Mouse (Mus musculus) kidney, embryonic 16.5 days (tissue): ENCODE measurements around the gene Pigf. TPM values are rescaled to one million over a fixed set of nuclear protein-coding genes. Genes with fewer than 3 reads are reported as not detected.
A peak's percentile ranks its signal among the peaks of the same experiment; 100 is the strongest.

Source experiments
- ATAC-seq: fragments of 200-750 bp; cut with Nextera tagmentation; 2 replicates; pipeline ENCODE4 v1.8.0; 2017; ENCODE audit warnings: moderate TSS enrichment; ENCODE audit not compliant: low FRiP score, low TSS enrichment
- H3K27ac ChIP-seq: fragments of 300-500 bp; sonication (generic); 2 replicates; pipeline ENCODE4 v1.5.1; 2014; ENCODE audit warnings: low read length
- H3K27me3 ChIP-seq: fragments of 300-500 bp; sonication (generic); 2 replicates; pipeline ENCODE4 v1.6.1; 2014; ENCODE audit warnings: low read length, control low read depth, mixed read lengths; ENCODE audit not compliant: insufficient read depth
- H3K36me3 ChIP-seq: fragments of 300-500 bp; sonication (generic); 2 replicates; pipeline ENCODE4 v1.6.1; 2014; ENCODE audit warnings: low read length, control low read depth, mixed read lengths; ENCODE audit not compliant: insufficient read depth
- H3K4me1 ChIP-seq: fragments of 300-500 bp; sonication (generic); 2 replicates; pipeline ENCODE4 v1.6.1; 2014; ENCODE audit warnings: low read length, control low read depth, mixed read lengths; ENCODE audit not compliant: insufficient read depth
- H3K4me2 ChIP-seq: fragments of 300-500 bp; sonication (generic); replicated peaks from 2 replicates; pipeline ENCODE4 v1.6.1; 2014; ENCODE audit warnings: low read depth, low read length
- H3K4me3 ChIP-seq: fragments of 300-500 bp; sonication (generic); 2 replicates; pipeline ENCODE4 v1.5.1; 2014; ENCODE audit warnings: mild to moderate bottlenecking, low read length
- H3K9ac ChIP-seq: fragments of 300-500 bp; sonication (generic); replicated peaks from 2 replicates; pipeline ENCODE4 v1.6.1; 2014; ENCODE audit warnings: low read length
- H3K9me3 ChIP-seq: fragments of 300-500 bp; sonication (generic); 2 replicates; pipeline ENCODE4 v1.6.1; 2016; ENCODE audit warnings: low read length, control low read depth
- WGBS: fragments of 180-500 bp; shearing (Covaris S2); extraction: QIAGEN DNeasy Blood & Tissue Kit; methylation state at CpG from one replicate; pipeline ENCODE4 v1.1.7; 2014; 5-methylcytosine and 5-hydroxymethylcytosine counted together
- polyA plus RNA-seq: library from polyadenylated mRNA; unstranded; fragments of >200 nt; fragmentation: Nextera tagmentation; extraction: Ambion mirVana; gene quantifications from 2 replicates; pipeline ENCODE4 v1.2.1, GENCODE M21; 2015

The Pigf gene
- polyA plus RNA-seq, 1 experiment from 2014 or later: 41.5 TPM

GRCm38 (mm10) chr17:87041739-87042138 lies 16.5 kb upstream of the Pigf start:
- no peaks in the 10 kb centered on the region for H3K36me3 ChIP-seq
- H3K27me3 ChIP-seq: no peaks in the 10 kb centered on the region
- ATAC-seq: no peak
- 0 out of 2 replicates have a peak, but pooled peaks cover 4% of the 10 kb centered on the region for H3K4me1 ChIP-seq
- no peak overlapping the region for H3K27ac ChIP-seq
- no peak overlapping the region for H3K9ac ChIP-seq
- WGBS: 68% methylated on average over 19 of the region's 19 CpGs
- H3K9me3 ChIP-seq: no peaks in the 10 kb centered on the region
- H3K4me3 ChIP-seq: no peak overlapping the region
- no peak overlapping the region for H3K4me2 ChIP-seq

- Histone ChIP-seq H3K27ac (no peak overlapping the region), H3K4me1 (no peaks in the 10 kb centered on the region), H3K4me2 (no peak overlapping the region), H3K9ac (no peak overlapping the region), H3K4me3 (no peak overlapping the region), H3K27me3 (no peaks in the 10 kb centered on the region), H3K36me3 (peaks cover 16% of the 10 kb centered on the region; the same call in 1 of the 2 replicates), H3K9me3 (no peaks in the 10 kb centered on the region)
- 87% methylated on average over 5 of the region's 5 CpGs for WGBS
- no peak for ATAC-seq
These were observed 13.3 kb upstream of the Pigf start for GRCm38 (mm10) chr17:87038496-87038895.

- Histone ChIP-seq H3K4me1 (no peaks in the 10 kb centered on the region), H3K4me3 (no peak overlapping the region), H3K27me3 (no peaks in the 10 kb centered on the region), H3K36me3 (peaks cover 21% of the 10 kb centered on the region; the same call in 1 of the 2 replicates), H3K4me2 (no peak overlapping the region), H3K9me3 (no peaks in the 10 kb centered on the region), H3K27ac (no peak overlapping the region), H3K9ac (no peak overlapping the region)
- ATAC-seq: no peak
- WGBS: 54% methylated on average over 9 of the region's 10 CpGs
These were observed 11.2 kb upstream of the Pigf start for GRCm38 (mm10) chr17:87036141-87037073.

GRCm38 (mm10) chr17:87024491-87025242 lies 539 bp downstream of the Pigf start:
- H3K4me3 ChIP-seq: peak overlapping the region; percentile 97
- H3K9me3 ChIP-seq: peaks cover 3% of the 10 kb centered on the region
- H3K4me1 ChIP-seq: peaks cover 17% of the 10 kb centered on the region
- peak; percentile 90 for ATAC-seq
- no peak overlapping the region for H3K27ac ChIP-seq
- H3K36me3 ChIP-seq: peaks cover 7% of the 10 kb centered on the region
- H3K9ac ChIP-seq: peak overlapping the region; percentile 86
- under 1% methylated on average over 55 of the region's 55 CpGs for WGBS
- no peaks in the 10 kb centered on the region for H3K27me3 ChIP-seq
- peak overlapping the region; percentile 90 for H3K4me2 ChIP-seq

GRCm38 (mm10) chr17:87019692-87020091 lies 5.5 kb downstream of the Pigf start:
- no peak overlapping the region for H3K9ac ChIP-seq
- ATAC-seq: no peak
- peaks cover 15% of the 10 kb centered on the region; the same call in 1 of the 2 replicates for H3K36me3 ChIP-seq
- H3K4me2 ChIP-seq: no peak overlapping the region
- peaks cover 7% of the 10 kb centered on the region; the same call in 1 of the 2 replicates for H3K4me1 ChIP-seq
- no peak overlapping the region for H3K27ac ChIP-seq
- H3K9me3 ChIP-seq: no peaks in the 10 kb centered on the region
- H3K27me3 ChIP-seq: no peaks in the 10 kb centered on the region
- 78% methylated on average over 5 of the region's 5 CpGs for WGBS
- no peak overlapping the region for H3K4me3 ChIP-seq

- no peak overlapping the region for H3K9ac ChIP-seq
- H3K9me3 ChIP-seq: no peaks in the 10 kb centered on the region; the same call in 1 of the 2 replicates
- H3K4me1 ChIP-seq: no peaks in the 10 kb centered on the region
- 80% methylated on average over 13 of the region's 13 CpGs for WGBS
- ATAC-seq: no peak
- no peak overlapping the region for H3K27ac ChIP-seq
- peaks cover 18% of the 10 kb centered on the region; the same call in 1 of the 2 replicates for H3K36me3 ChIP-seq
- no peak overlapping the region for H3K4me2 ChIP-seq
- no peak overlapping the region for H3K4me3 ChIP-seq
- H3K27me3 ChIP-seq: no peaks in the 10 kb centered on the region
These were observed 13.7 kb downstream of the Pigf start for GRCm38 (mm10) chr17:87011301-87012019.

GRCm38 (mm10) chr17:87008950-87009349 lies 16.3 kb downstream of the Pigf start:
- Histone ChIP-seq H3K36me3 (peaks cover 12% of the 10 kb centered on the region; the same call in 1 of the 2 replicates), H3K9ac (no peak overlapping the region), H3K27ac (no peak overlapping the region), H3K9me3 (no peaks in the 10 kb centered on the region; the same call in 1 of the 2 replicates), H3K4me1 (no peaks in the 10 kb centered on the region), H3K27me3 (no peaks in the 10 kb centered on the region), H3K4me3 (no peak overlapping the region), H3K4me2 (no peak overlapping the region)
- no peak for ATAC-seq
- WGBS: 93% methylated on average over 3 of the region's 3 CpGs

- Histone ChIP-seq H3K9me3 (no peaks in the 10 kb centered on the region), H3K36me3 (peaks cover 17% of the 10 kb centered on the region; the same call in 1 of the 2 replicates), H3K27me3 (no peaks in the 10 kb centered on the region), H3K4me3 (no peak overlapping the region), H3K4me1 (no peaks in the 10 kb centered on the region), H3K4me2 (no peak overlapping the region), H3K27ac (no peak overlapping the region), H3K9ac (no peak overlapping the region)
- WGBS: 88% methylated on average over 6 of the region's 6 CpGs
- no peak for ATAC-seq
These were observed 27.9 kb downstream of the Pigf start for GRCm38 (mm10) chr17:86997323-86997722.

- no peak overlapping the region for H3K4me3 ChIP-seq
- 86% methylated on average over 8 of the region's 8 CpGs for WGBS
- no peak for ATAC-seq
These were observed 33.9 kb downstream of the Pigf start for GRCm38 (mm10) chr17:86991306-86991705.

More at GRCm38 (mm10) chr17:86991306-86991705, 33.9 kb downstream of the Pigf start:
- peaks cover 10% of the 10 kb centered on the region for H3K4me1 ChIP-seq
- H3K4me2 ChIP-seq: no peak overlapping the region
- H3K9ac ChIP-seq: no peak overlapping the region
- no peaks in the 10 kb centered on the region for H3K27me3 ChIP-seq
- no peak overlapping the region for H3K27ac ChIP-seq
- H3K36me3 ChIP-seq: peaks cover 3% of the 10 kb centered on the region; the same call in 1 of the 2 replicates
- no peaks in the 10 kb centered on the region for H3K9me3 ChIP-seq
